Mouse (Mus musculus) stomach, embryonic 16.5 days (tissue): ENCODE results near the gene Sytl1. TPM values are rescaled to one million over a fixed set of nuclear protein-coding genes. Genes with fewer than 3 reads are reported as not detected.

Experiments
- ATAC-seq: fragments of 200-750 bp; cut with Nextera tagmentation; 2 replicates; pipeline ENCODE4 v1.8.0; 2017; ENCODE audit warnings: moderate number of reproducible peaks, moderate TSS enrichment; ENCODE audit not compliant: insufficient read depth, low FRiP score
- H3K27ac ChIP-seq: fragments of 300-500 bp; sonication (generic); 2 replicates; pipeline ENCODE4 v1.5.1; 2014; ENCODE audit warnings: low read length
- H3K27me3 ChIP-seq: fragments of 300-500 bp; sonication (generic); 2 replicates; pipeline ENCODE4 v1.6.1; 2014; ENCODE audit warnings: low read length, control low read depth, mixed read lengths; ENCODE audit not compliant: control insufficient read depth, insufficient read depth
- H3K36me3 ChIP-seq: fragments of 300-500 bp; sonication (generic); 2 replicates; pipeline ENCODE4 v1.6.1; 2014; ENCODE audit warnings: low read length; ENCODE audit not compliant: control insufficient read depth, insufficient read depth
- H3K4me1 ChIP-seq: fragments of 300-500 bp; sonication (generic); 2 replicates; pipeline ENCODE4 v1.6.1; 2014; ENCODE audit warnings: low read length, control low read depth, mixed read lengths; ENCODE audit not compliant: control insufficient read depth, insufficient read depth
- H3K4me2 ChIP-seq: fragments of 300-500 bp; sonication (generic); 2 replicates; pipeline ENCODE4 v1.6.1; 2014; ENCODE audit warnings: low read depth, low read length, mixed read lengths
- H3K4me3 ChIP-seq: fragments of 300-500 bp; sonication (generic); replicated peaks from 2 replicates; pipeline ENCODE4 v1.5.1; 2014; ENCODE audit warnings: mild to moderate bottlenecking, low read length
- H3K9ac ChIP-seq: fragments of 300-500 bp; sonication (generic); 2 replicates; pipeline ENCODE4 v1.6.1; 2014; ENCODE audit warnings: low read length
- H3K9me3 ChIP-seq: fragments of 300-500 bp; sonication (generic); replicated peaks from 2 replicates; pipeline ENCODE4 v1.6.1; 2016; ENCODE audit warnings: low read length, control low read depth; ENCODE audit not compliant: control insufficient read depth
- WGBS: fragments of 180-500 bp; shearing (Covaris S2); extraction: QIAGEN DNeasy Blood & Tissue Kit; methylation state at CpG from one replicate; pipeline ENCODE4 v1.1.7; 2014; 5-methylcytosine and 5-hydroxymethylcytosine counted together
- polyA plus RNA-seq: library from polyadenylated mRNA; unstranded; fragments of >200 nt; fragmentation: Nextera tagmentation; extraction: Ambion mirVana; gene quantifications from 2 replicates; pipeline ENCODE4 v1.2.1, GENCODE M21; 2015

Gene Sytl1
- polyA plus RNA-seq: 52.0 and 76.1 TPM in 2 replicates

DNA sequence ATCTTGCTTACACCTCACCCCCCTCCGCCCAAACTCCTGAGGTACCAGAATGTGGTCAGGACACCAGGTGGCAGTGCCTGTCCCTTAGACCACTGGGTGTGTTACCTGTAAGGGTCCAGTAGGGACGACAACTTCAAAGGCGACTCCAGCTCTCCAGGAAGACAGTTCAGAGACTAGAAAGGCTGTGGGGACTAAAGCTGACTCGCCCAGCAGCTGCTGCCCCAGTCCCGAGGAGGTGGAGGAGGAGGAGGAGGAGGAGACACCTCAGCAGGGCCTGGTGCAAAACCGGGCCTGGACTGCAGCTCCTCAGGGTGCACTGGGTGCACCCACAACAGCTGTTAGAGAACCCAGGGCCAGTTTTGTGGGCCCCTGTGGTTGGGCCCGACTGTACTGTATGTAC, at the start of gene Sytl1:
TSS of gene Sytl1 (minus strand) at position 232 of the 400 bp plus-strand sequence.
- peak; percentile 48 for ATAC-seq
- peak within 1 kb of the TSS; percentile 67 for H3K27ac ChIP-seq
- no peaks in the 10 kb centered on the region for H3K27me3 ChIP-seq
- 29% methylated on average over 7 of the region's 7 CpGs for WGBS
- no peaks in the 10 kb centered on the region for H3K9me3 ChIP-seq
- H3K4me3 ChIP-seq: peak within 1 kb of the TSS; percentile 35
- peak within 1 kb of the TSS; percentile 37 for H3K4me2 ChIP-seq
- peak within 1 kb of the TSS; percentile 59 for H3K9ac ChIP-seq
- H3K36me3 ChIP-seq: peaks cover 25% of the 10 kb centered on the region
- no peaks in the 10 kb centered on the region for H3K4me1 ChIP-seq

DNA sequence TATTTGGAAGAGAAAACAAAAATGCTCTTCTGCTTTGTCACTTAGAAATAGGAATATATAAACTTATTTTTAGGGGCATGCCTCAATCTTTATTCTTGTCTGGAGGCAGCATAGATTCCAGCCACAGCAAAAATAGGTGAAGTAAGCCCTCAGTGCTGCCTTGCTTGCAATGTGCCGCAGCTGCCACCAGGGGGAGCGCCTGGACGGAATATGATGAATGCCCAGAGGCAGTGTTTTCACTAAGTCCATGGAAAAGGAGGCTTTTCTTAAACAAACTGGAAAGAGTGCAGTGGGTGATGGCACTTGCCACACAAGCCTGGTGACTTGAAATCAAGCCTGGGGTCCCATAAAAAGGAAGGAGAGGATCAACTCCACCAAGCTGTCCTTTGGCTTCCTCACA, 47.0 kb upstream of the Sytl1 start:
- Histone ChIP-seq H3K36me3 (no peaks in the 10 kb centered on the region), H3K4me2 (no peak overlapping the region), H3K4me3 (no peak overlapping the region), H3K9me3 (no peaks in the 10 kb centered on the region), H3K9ac (no peak overlapping the region), H3K27ac (no peak overlapping the region), H3K27me3 (no peaks in the 10 kb centered on the region), H3K4me1 (no peaks in the 10 kb centered on the region; the same call in 1 of the 2 replicates)
- no peak for ATAC-seq
- WGBS: 0% methylated on average over 3 of the region's 3 CpGs

DNA sequence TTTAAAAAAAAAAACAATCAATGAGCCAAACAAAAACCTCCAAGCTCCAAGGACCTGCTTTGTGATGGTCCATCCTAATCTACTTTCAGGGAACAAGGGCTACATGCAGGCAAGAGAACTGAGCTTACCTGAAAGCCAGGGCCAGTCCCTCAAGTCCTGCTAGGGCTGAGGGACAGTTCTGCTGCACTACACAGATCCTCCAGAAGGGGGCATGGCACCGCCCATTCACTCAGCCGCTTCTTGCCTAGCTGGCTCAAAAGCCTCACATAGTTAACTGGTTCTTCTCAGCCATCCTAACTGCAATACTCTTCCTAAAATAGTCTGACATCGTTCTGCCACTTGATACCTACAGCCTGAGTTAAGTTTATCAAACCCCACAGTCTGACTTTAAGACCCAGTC, 44.4 kb upstream of the Sytl1 start:
- Histone ChIP-seq H3K9ac (no peak overlapping the region), H3K9me3 (no peaks in the 10 kb centered on the region), H3K27me3 (no peaks in the 10 kb centered on the region), H3K4me3 (no peak overlapping the region), H3K4me2 (no peak overlapping the region), H3K4me1 (no peaks in the 10 kb centered on the region; the same call in 1 of the 2 replicates), H3K36me3 (0 out of 2 replicates have a peak, but pooled peaks cover 2% of the 10 kb centered on the region), H3K27ac (no peak overlapping the region)
- 45% methylated on average over 3 of the region's 3 CpGs for WGBS
- no peak for ATAC-seq

DNA sequence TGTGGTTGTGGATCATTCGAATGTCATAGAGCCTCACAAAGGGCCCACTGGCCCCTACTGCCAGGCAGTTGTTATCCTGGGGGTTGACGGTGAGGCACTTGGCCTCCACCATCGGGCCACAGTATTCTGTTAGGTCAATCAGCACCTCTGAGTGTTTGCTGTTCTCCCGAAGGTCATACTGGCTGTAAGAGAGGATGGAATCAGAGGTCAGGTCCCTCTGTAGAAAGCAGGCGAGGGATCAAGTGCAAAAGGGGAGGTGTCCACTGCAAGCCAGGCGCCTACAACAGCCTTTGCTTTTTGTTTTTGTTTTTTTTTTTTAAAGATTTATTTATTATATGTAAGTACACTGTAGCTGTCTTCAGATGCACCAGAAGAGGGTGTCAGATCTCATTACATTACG, 42.9 kb upstream of the Sytl1 start:
- H3K9me3 ChIP-seq: no peaks in the 10 kb centered on the region
- H3K36me3 ChIP-seq: peaks cover 7% of the 10 kb centered on the region
- H3K4me2 ChIP-seq: no peak overlapping the region
- H3K4me3 ChIP-seq: no peak overlapping the region
- H3K9ac ChIP-seq: no peak overlapping the region
- no peaks in the 10 kb centered on the region; the same call in 1 of the 2 replicates for H3K4me1 ChIP-seq
- WGBS: 88% methylated on average over 7 of the region's 7 CpGs
- H3K27me3 ChIP-seq: no peaks in the 10 kb centered on the region
- no peak overlapping the region for H3K27ac ChIP-seq
- no peak for ATAC-seq

DNA sequence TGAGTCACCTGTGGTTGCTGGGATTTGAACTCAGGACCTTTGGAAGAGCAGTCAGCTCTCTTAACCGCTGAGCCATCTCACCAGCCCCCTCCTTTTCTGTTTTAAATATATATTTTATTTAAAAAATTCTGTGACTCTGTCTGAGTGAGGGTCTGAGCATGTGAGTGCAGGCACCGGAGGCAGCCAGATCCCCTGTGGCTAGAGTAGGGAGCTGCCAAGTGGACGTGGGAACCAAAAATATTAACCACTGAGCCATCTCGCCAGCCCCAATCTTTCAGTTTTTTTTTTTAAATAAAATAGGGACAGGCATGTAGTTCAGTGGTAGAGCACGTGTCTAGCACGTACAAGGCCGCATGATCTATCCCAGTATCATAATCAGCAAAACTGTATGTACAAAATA, 41.9 kb upstream of the Sytl1 start:
- no peaks in the 10 kb centered on the region for H3K9me3 ChIP-seq
- no peak overlapping the region for H3K9ac ChIP-seq
- no peak overlapping the region for H3K27ac ChIP-seq
- no peak for ATAC-seq
- no peak overlapping the region for H3K4me3 ChIP-seq
- 91% methylated on average over 7 of the region's 7 CpGs for WGBS
- H3K36me3 ChIP-seq: peaks cover 11% of the 10 kb centered on the region
- no peaks in the 10 kb centered on the region for H3K4me1 ChIP-seq
- no peak overlapping the region for H3K4me2 ChIP-seq
- H3K27me3 ChIP-seq: no peaks in the 10 kb centered on the region

DNA sequence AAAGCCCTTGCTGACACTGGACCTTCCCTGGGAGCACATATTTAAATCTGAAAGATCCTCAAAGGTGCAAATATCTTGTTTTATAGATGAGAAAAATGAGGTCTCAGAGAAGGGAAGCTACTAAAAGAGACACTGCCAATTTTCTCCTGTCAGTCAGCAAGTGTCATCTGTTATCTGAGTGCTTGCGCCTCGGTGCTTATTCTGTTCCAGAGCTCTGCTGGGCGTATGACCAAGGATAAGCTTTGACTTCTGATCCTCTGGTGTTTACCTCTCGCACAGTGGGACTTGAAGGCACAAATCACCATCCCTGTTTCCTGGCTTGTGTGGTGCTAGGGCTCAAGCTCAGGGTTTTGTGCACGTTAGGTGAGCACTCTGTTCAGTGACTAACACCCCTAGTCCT, 39.8 kb upstream of the Sytl1 start:
- Histone ChIP-seq H3K9ac (no peak overlapping the region), H3K9me3 (no peaks in the 10 kb centered on the region), H3K36me3 (peaks cover 11% of the 10 kb centered on the region), H3K4me1 (peaks cover 15% of the 10 kb centered on the region; the same call in 1 of the 2 replicates), H3K27me3 (no peaks in the 10 kb centered on the region), H3K4me3 (no peak overlapping the region), H3K4me2 (no peak overlapping the region), H3K27ac (no peak overlapping the region)
- no peak for ATAC-seq
- WGBS: 76% methylated on average over 5 of the region's 5 CpGs

DNA sequence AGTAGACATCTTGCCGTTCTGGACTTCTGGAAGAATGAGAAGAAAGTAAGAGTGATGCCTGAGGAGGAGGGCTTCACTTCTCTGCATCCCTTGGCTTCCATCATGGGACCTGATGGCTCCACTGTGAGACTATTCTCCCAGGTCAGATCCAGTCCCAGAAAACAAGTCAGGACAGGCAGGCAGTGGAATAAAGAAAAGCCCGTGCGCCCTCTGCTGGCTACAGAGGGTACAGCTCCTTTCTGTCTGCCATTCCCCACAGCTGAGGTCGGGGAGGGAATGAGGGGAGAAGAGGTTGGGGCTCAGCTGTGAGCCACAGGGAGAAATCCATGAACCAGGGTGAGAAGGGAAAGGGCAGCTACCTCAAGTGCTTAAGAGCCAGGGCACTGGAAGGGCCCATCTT, 38.9 kb upstream of the Sytl1 start:
- ATAC-seq: no peak
- Histone ChIP-seq H3K4me1 (peaks cover 17% of the 10 kb centered on the region; the same call in 1 of the 2 replicates), H3K9me3 (no peaks in the 10 kb centered on the region), H3K36me3 (peaks cover 11% of the 10 kb centered on the region), H3K27me3 (no peaks in the 10 kb centered on the region), H3K4me2 (no peak overlapping the region), H3K4me3 (no peak overlapping the region), H3K9ac (no peak overlapping the region), H3K27ac (no peak overlapping the region)
- 23% methylated on average over 4 of the region's 4 CpGs for WGBS

DNA sequence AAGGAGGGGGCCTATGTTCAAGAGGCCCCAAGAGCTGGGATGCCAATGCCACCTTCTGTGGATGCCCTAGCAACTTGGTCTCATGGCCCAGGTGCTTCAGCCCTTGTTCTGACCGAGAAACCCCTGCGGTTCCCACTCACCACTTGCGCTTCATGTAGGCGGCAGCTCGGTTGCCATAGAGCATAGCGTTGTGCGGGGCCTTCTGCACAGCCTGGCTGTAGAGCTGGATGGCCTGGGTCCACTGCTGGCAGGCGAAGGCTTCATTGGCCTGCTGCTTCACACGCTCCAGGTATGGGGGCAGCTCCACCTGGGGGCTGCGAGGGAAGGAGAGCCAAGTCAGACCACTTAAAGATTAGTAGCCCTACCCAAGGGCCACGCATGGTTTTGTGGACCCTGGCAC, 37.5 kb upstream of the Sytl1 start:
- Histone ChIP-seq H3K4me1 (peaks cover 17% of the 10 kb centered on the region; the same call in 1 of the 2 replicates), H3K36me3 (peaks cover 15% of the 10 kb centered on the region), H3K4me3 (no peak overlapping the region), H3K9me3 (no peaks in the 10 kb centered on the region), H3K27ac (no peak overlapping the region), H3K9ac (no peak overlapping the region), H3K27me3 (no peaks in the 10 kb centered on the region), H3K4me2 (no peak overlapping the region)
- WGBS: 87% methylated on average over 11 of the region's 11 CpGs
- ATAC-seq: no peak

DNA sequence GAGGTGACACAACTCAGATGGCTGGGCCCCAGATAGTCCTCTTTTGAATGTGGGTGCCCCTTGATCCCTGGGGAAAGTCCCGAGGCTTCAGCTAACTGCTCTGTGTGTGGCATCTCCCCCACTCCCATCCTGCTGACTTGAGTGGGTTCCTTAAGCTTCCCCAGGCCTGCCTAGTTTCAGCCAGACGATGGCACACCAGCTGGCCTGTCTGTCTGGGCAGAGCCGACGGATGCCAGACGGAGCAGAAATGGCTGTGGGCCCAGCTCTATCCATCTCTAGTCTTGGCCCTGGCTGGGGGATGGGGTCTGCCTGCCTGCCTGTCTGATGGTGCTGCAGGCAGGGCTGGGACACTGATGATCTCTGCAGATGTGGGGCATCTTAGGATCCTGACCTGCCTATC, 36.8 kb upstream of the Sytl1 start:
- 51% methylated on average over 5 of the region's 5 CpGs for WGBS
- peak; percentile 23; the same call in 1 of the 2 replicates for ATAC-seq
- Histone ChIP-seq H3K27ac (no peak overlapping the region), H3K4me2 (no peak overlapping the region), H3K4me1 (peaks cover 17% of the 10 kb centered on the region; the same call in 1 of the 2 replicates), H3K9me3 (no peaks in the 10 kb centered on the region), H3K27me3 (no peaks in the 10 kb centered on the region), H3K9ac (no peak overlapping the region), H3K36me3 (peaks cover 13% of the 10 kb centered on the region), H3K4me3 (no peak overlapping the region)
